Mouse (Mus musculus): ENCODE measurements at regions not wholly inside any gene's neighbourhood (a gene's known extent, or its start where the extent isn't known, plus 50 kb on each side); places are given as distances from the start of the nearest gene placed in this dataset.

GRCm38 (mm10) chrX:107577501-107577900 is 90.3 kb upstream of the Tbx22 start:
- ATAC-seq (replicated peaks; ENCODE audit: poor library complexity, severe bottlenecking): peak; percentile 68

Data from granulocyte monocyte progenitor cell, adult 5-6 weeks (primary cell).